11 mouse cellular contexts compared by ENCODE assay signal in genomic region chr2:33783419-33783818, GRCm38 (mm10).
A peak's percentile ranks its signal among the peaks of the same experiment; 100 is the strongest.
DNase-seq lines count a peak whose midpoint lies in the region; ATAC-seq lines count a peak whose summit lies in the region.
"Had no signal": no experiment of that assay in that cellular context is flagged by ENCODE, and none has a peak within 500 bp of the region (broad histone marks: within the 10 kb centered on the region; RNA-seq: fewer than 3 reads in every experiment).

No protein-coding gene starts in this region.

- no peak overlapping the region for H3K4me3 ChIP-seq in hindbrain, embryonic 10.5 days
- H3K4me3 ChIP-seq in hindbrain, embryonic 11.5 days (ENCODE audit: low read depth, low read length) = no peak overlapping the region
- H3K4me3 ChIP-seq: heart, embryonic 15.5 days; neural tube, embryonic 12.5 days had no signal

- H3K9ac ChIP-seq in hindbrain, embryonic 11.5 days (ENCODE audit: low read depth, low read length) = no peak overlapping the region
- H3K9ac ChIP-seq: heart, embryonic 15.5 days; neural tube, embryonic 12.5 days had no signal

- no peaks in the 10 kb centered on the region for H3K27me3 ChIP-seq in hindbrain, embryonic 10.5 days (ENCODE audit: insufficient read depth, poor library complexity, severe bottlenecking)
- H3K27me3 ChIP-seq in hindbrain, embryonic 11.5 days (ENCODE audit: control insufficient read depth, insufficient read depth, low read length) = no peaks in the 10 kb centered on the region
- H3K27me3 ChIP-seq: heart, embryonic 15.5 days; neural tube, embryonic 12.5 days had no signal

- no peak for ATAC-seq in hindbrain, embryonic 11.5 days (ENCODE audit: low FRiP score)

- peaks cover 16% of the 10 kb centered on the region for H3K9me3 ChIP-seq in hindbrain, embryonic 10.5 days
- H3K9me3 ChIP-seq in hindbrain, embryonic 11.5 days (ENCODE audit: control insufficient read depth, low read length) = peaks cover 4% of the 10 kb centered on the region

- WGBS in hindbrain, embryonic 10.5 days = 83% methylated on average over 7 of the region's 7 CpGs
- 93% methylated on average over 7 of the region's 7 CpGs for WGBS in hindbrain, embryonic 11.5 days

- DNase-seq in hindbrain, embryonic 10.5 days (ENCODE audit: low spot score) = no peak
- no peak for DNase-seq in hindbrain, embryonic 11.5 days (ENCODE audit: low spot score)
- peak; percentile 51 for DNase-seq in right cerebral cortex, adult 18-20 months
- no peak for DNase-seq in right cerebral cortex, postnatal 25 days
- DNase-seq in heart, adult 9 months (ENCODE audit: low spot score in 2 of 2) = peak; percentile 35 to 42
- peak; percentile 41 for DNase-seq in telencephalon, adult 2 months (ENCODE audit: low read depth, low spot score)
- no peak for DNase-seq in urinary bladder, postnatal 36 days (ENCODE audit: low spot score in 2 of 2)
- no peak for DNase-seq in adipocyte (ENCODE audit: low spot score)

- H3K4me1 ChIP-seq in hindbrain, embryonic 10.5 days (replicated peaks) = peaks cover 53% of the 10 kb centered on the region
- H3K4me1 ChIP-seq in hindbrain, embryonic 11.5 days (replicated peaks; ENCODE audit: control insufficient read depth, insufficient read depth, low read length) = peaks cover 9% of the 10 kb centered on the region

- peaks cover 37% of the 10 kb centered on the region for H3K36me3 ChIP-seq in hindbrain, embryonic 10.5 days
- peaks cover 8% of the 10 kb centered on the region; the same call in 1 of the 2 replicates for H3K36me3 ChIP-seq in hindbrain, embryonic 11.5 days (ENCODE audit: control insufficient read depth, insufficient read depth, low read length)

- peak overlapping the region; percentile 62; the same call in 1 of the 2 replicates for H3K27ac ChIP-seq in hindbrain, embryonic 10.5 days
- H3K27ac ChIP-seq in hindbrain, embryonic 11.5 days (ENCODE audit: low read depth, low read length) = no peak overlapping the region
- H3K27ac ChIP-seq: heart, embryonic 15.5 days; kidney, postnatal 0 days; neural tube, embryonic 12.5 days had no signal

- no peak overlapping the region for H3K4me2 ChIP-seq in hindbrain, embryonic 11.5 days (replicated peaks; ENCODE audit: low read depth, low read length)
- H3K4me2 ChIP-seq: heart, embryonic 15.5 days; neural tube, embryonic 12.5 days had no signal

Comparison
In these comparisons a context has a peak if more than half of its experiments do, and no peak if none do; other contexts are left out.
1. DNase-seq: peak in right cerebral cortex, adult 18-20 months (single experiment), heart, adult 9 months (2 of 2) and telencephalon, adult 2 months (single experiment); none in hindbrain, embryonic 10.5 days (single experiment), hindbrain, embryonic 11.5 days (single experiment), right cerebral cortex, postnatal 25 days (single experiment), urinary bladder, postnatal 36 days (0 of 2) and adipocyte (single experiment).